Mouse (Mus musculus): ENCODE data around the gene Fancb.

Fancb gene

GRCm38 (mm10) chrX:164980193-164980775 lies at the start of gene Fancb, which contains the start of gene Mospd2:
Gene Fancb, plus strand, starts transcription at chrX:164980592.
Gene Mospd2, minus strand, starts transcription at chrX:164980375.
- DNase-seq (ENCODE audit: low read depth), result peak; percentile 87

GRCm38 (mm10) chrX:164941540-164941939 lies 38.9 kb upstream of the Fancb start:
- no peak for DNase-seq (ENCODE audit: low read depth)

GRCm38 (mm10) chrX:164951858-164952576 lies 28.4 kb upstream of the Fancb start:
- DNase-seq (ENCODE audit: low read depth), result no peak

GRCm38 (mm10) chrX:164952601-164953375 lies 27.6 kb upstream of the Fancb start:
- DNase-seq (ENCODE audit: low read depth), result peak; percentile 22

GRCm38 (mm10) chrX:164965750-164966448 lies 14.5 kb upstream of the Fancb start:
- DNase-seq (ENCODE audit: low read depth), result no peak

GRCm38 (mm10) chrX:164971206-164971605 lies 9.2 kb upstream of the Fancb start:
- no peak for DNase-seq (ENCODE audit: low read depth)

GRCm38 (mm10) chrX:164978866-164979265 lies 1.5 kb upstream of the Fancb start:
- no peak for DNase-seq (ENCODE audit: low read depth)

GRCm38 (mm10) chrX:165003141-165003540 lies 22.7 kb downstream of the Fancb start:
- DNase-seq (ENCODE audit: low read depth), result no peak

GRCm38 (mm10) chrX:165004779-165005324 lies 24.5 kb downstream of the Fancb start, which contains the start of gene Gm17604:
Gene Gm17604, minus strand, starts transcription at chrX:165004829.
- DNase-seq (ENCODE audit: low read depth), result no peak
